In the genomic region with DNA sequence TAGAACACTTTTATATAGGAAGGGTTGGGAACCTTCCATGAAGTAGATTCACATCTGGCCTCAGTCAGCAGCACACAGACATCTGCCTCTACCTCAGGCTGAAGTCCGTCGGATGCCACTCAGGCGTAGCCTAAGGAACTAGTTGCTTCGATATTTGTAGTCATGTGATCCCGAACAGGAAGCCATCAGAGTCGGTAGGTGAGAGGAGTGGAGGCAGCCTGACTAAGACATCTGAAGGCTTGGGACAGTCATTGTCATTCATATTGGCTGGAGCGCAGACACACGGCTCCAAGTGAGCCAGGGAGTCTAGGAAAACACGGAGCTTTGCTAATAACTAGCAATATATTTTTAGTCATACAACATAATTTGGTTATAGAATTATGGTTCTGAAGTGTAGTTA, we compare ENCODE assay signal across 15 mouse cellular contexts. TPM values are rescaled to one million over a fixed set of nuclear protein-coding genes. Genes with fewer than 3 reads are reported as not detected.
"Had no signal": no experiment of that assay in that cellular context is flagged by ENCODE, and none has a peak within 500 bp of the region (broad histone marks: within the 10 kb centered on the region; RNA-seq: fewer than 3 reads in every experiment).

No protein-coding gene starts in this region.

- DNase-seq: left cerebral cortex, postnatal 4 days; liver; liver, embryonic 13.5 days; liver, postnatal 0 days; lung, adult 18-20 months; lung, adult 2 months; lung, embryonic 14.5 days; lung, postnatal 10 days; lung, postnatal 14 days; lung, postnatal 36 days; lung, postnatal 4 days; midbrain, embryonic 14.5 days had no signal

RNA-seq across cellular contexts. Expression of gene Osmr, which starts 6.4 kb away (rescaled TPM):
- total RNA-seq: megakaryocyte progenitor cell, adult 5-6 weeks; megakaryocyte-erythroid progenitor cell, adult 5-6 weeks; monocyte, adult 5-6 weeks had no signal
